In the genomic region with DNA sequence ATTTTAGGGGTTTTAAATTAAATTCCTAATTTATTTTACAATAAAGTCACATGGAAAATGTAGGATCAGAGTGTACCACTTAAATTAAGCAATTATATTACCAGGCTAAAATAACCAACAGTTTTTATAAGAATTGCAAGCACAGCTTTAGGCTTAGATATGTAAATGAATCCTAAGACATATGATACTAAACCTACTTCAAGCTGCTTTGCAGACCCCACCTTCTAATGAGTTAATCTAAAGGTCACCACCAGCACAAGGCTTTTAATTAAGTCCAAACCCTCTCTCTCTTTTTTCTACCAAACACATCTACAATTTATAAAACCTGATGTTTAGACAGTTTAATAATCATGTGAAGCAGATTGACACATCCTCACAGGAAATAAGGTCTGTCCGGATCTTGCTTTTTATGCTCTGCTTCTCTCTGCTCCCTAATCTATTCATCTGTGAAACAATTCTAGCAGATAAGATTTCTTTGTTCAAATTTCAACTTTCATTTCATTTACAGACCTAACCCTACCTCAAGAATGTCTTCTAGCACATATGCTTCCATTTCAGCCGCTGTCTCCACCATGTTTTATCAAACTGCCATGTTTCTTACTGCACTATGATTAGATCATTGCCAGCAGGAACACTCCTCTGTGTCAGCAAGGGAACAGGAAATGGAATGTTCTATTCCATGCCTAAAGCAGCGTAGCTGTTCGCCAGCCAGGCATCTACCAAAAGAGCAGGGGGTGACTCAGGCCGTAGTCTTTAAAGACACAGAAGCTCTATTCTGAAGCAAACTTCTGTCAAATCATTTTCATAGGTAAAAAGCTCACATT, we compare ENCODE assay signal across 8 mouse cellular contexts. TPM values are rescaled to one million over a fixed set of nuclear protein-coding genes. Genes with fewer than 3 reads are reported as not detected.
A peak's percentile ranks its signal among the peaks of the same experiment; 100 is the strongest.
DNase-seq lines count a peak whose midpoint lies in the region; ATAC-seq and TF ChIP-seq lines count a peak whose summit lies in the region.

No protein-coding gene starts in this region.

- peak overlapping the region; percentile 57 for H3K4me2 ChIP-seq in forebrain, embryonic 16.5 days (ENCODE audit: low read length)
- peak overlapping the region; percentile 45 for H3K4me2 ChIP-seq in liver, embryonic 12.5 days
- peak overlapping the region; percentile 31 for H3K4me2 ChIP-seq in myocyte (ENCODE audit: low read depth)

- no peaks in the 10 kb centered on the region for H3K9me3 ChIP-seq in forebrain, embryonic 16.5 days (ENCODE audit: control insufficient read depth, low read length)
- no peaks in the 10 kb centered on the region for H3K9me3 ChIP-seq in liver, embryonic 12.5 days (replicated peaks)

- peak overlapping the region; percentile 44 for H3K4me3 ChIP-seq in forebrain, embryonic 16.5 days (replicated peaks; ENCODE audit: low read length)
- peak overlapping the region; percentile 20 for H3K4me3 ChIP-seq in liver, embryonic 12.5 days
- no peak overlapping the region for H3K4me3 ChIP-seq in myocyte

- H3K79me2 ChIP-seq in myocyte (ENCODE audit: control insufficient read depth, insufficient read depth): peaks cover 99% of the 10 kb centered on the region

- H3K27ac ChIP-seq in forebrain, embryonic 16.5 days (ENCODE audit: low read length): peak overlapping the region; percentile 77
- 0 out of 2 replicates have a peak overlapping the region, but pooled peaks have one; percentile 48 for H3K27ac ChIP-seq in liver, embryonic 12.5 days

- peak; percentile 92 for DNase-seq in MN1 (ENCODE audit: low spot score)
- peak; percentile 29 for DNase-seq in cerebellum, adult 11 months
- peak; percentile 47 for DNase-seq in heart, postnatal 25 days (ENCODE audit: low spot score)
- DNase-seq in kidney, postnatal 36 days: peak; percentile 69 to 74
- DNase-seq in thymus, postnatal 25 days: peak; percentile 21

- peak overlapping the region; percentile 48 for H3K9ac ChIP-seq in forebrain, embryonic 16.5 days (replicated peaks; ENCODE audit: low read depth, low read length)
- H3K9ac ChIP-seq in liver, embryonic 12.5 days: peak overlapping the region; percentile 27; the same call in 1 of the 2 replicates

- intact Hi-C loops in heart, postnatal 25 days (cut with DNase I): no loop called here

- no peaks in the 10 kb centered on the region for H3K27me3 ChIP-seq in forebrain, embryonic 16.5 days (replicated peaks; ENCODE audit: control insufficient read depth, insufficient read depth, low read length)
- no peaks in the 10 kb centered on the region for H3K27me3 ChIP-seq in liver, embryonic 12.5 days (replicated peaks)
- H3K27me3 ChIP-seq in myocyte (ENCODE audit: control insufficient read depth, insufficient read depth, insufficient read length): no peaks in the 10 kb centered on the region

- peaks cover 6% of the 10 kb centered on the region for H3K4me1 ChIP-seq in forebrain, embryonic 16.5 days (replicated peaks; ENCODE audit: control insufficient read depth, insufficient read depth, low read length)
- peaks cover 31% of the 10 kb centered on the region for H3K4me1 ChIP-seq in liver, embryonic 12.5 days

- 5% methylated on average over 5 of the region's 5 CpGs for WGBS in forebrain, embryonic 16.5 days
- 20% methylated on average over 5 of the region's 5 CpGs for WGBS in liver, embryonic 12.5 days (ENCODE audit: insufficient replicate concordance)

- no peak for TF ChIP-seq POLR2A in myocyte (IDR thresholded peaks at IDR 0.05; ENCODE audit: insufficient read length, low read depth)

- ATAC-seq in forebrain, embryonic 16.5 days: peak; percentile 98
- peak; percentile 70 for ATAC-seq in liver, embryonic 12.5 days

- H3ac ChIP-seq in myocyte (ENCODE audit: control insufficient read depth, insufficient read length): no peak overlapping the region

- no peaks in the 10 kb centered on the region for H3K36me3 ChIP-seq in forebrain, embryonic 16.5 days (ENCODE audit: control insufficient read depth, insufficient read depth)
- no peaks in the 10 kb centered on the region for H3K36me3 ChIP-seq in liver, embryonic 12.5 days
- no peaks in the 10 kb centered on the region for H3K36me3 ChIP-seq in myocyte (ENCODE audit: control insufficient read depth, insufficient read depth)

TF ChIP-seq in myocyte, 11 proteins besides CTCF, POLR2A, EP300 and RAD21:
- no peak for TF ChIP-seq USF1 (IDR thresholded peaks at IDR 0.05; ENCODE audit: low read depth)
- TF ChIP-seq MYOG (IDR thresholded peaks at IDR 0.05; ENCODE audit: control insufficient read depth in 1 of 3, insufficient read depth in 1 of 3, insufficient read length in 2 of 3, low read depth in 2 of 3): no peak
- no peak for TF ChIP-seq REST (IDR thresholded peaks at IDR 0.05; ENCODE audit: insufficient read depth, insufficient read length)
- no peak for TF ChIP-seq TCF12 (IDR thresholded peaks at IDR 0.05; ENCODE audit: insufficient read depth, poor library complexity, severe bottlenecking)
- no peak for TF ChIP-seq E2F4 (IDR thresholded peaks at IDR 0.05; ENCODE audit: insufficient read depth)
- TF ChIP-seq SRF (IDR thresholded peaks at IDR 0.05; ENCODE audit: control insufficient read depth, insufficient read length, low read depth): no peak
- TF ChIP-seq MYOD1 (IDR thresholded peaks at IDR 0.05; ENCODE audit: control insufficient read depth in 1 of 3, insufficient read length in 2 of 3, low read depth in 2 of 3): no peak
- no peak for TF ChIP-seq CEBPB (IDR thresholded peaks at IDR 0.05; ENCODE audit: insufficient read depth, poor library complexity, severe bottlenecking)

RNA-seq across cellular contexts. Expression of a gene that starts 27.0 kb away (rescaled TPM):
- 30.4 and 32.5 TPM in 2 replicates for polyA plus RNA-seq in forebrain, embryonic 16.5 days (2015; fragmentation: Nextera tagmentation; extraction: Ambion mirVana)
- 10 to 100 TPM; 60.5 to 65.7 TPM for total RNA-seq in heart, postnatal 25 days (2021)
- 16.3 and 17.4 TPM in 2 replicates for polyA plus RNA-seq in liver, embryonic 12.5 days (2016; fragmentation: Nextera tagmentation; extraction: Ambion mirVana)
- polyA plus RNA-seq in myocyte (2012; fragmentation: generic; extraction: Trizol): 14.7 TPM

RNA-seq across cellular contexts. Expression of a gene that starts 27.7 kb away (rescaled TPM):
- polyA plus RNA-seq in forebrain, embryonic 16.5 days (2015; fragmentation: Nextera tagmentation; extraction: Ambion mirVana): 6.0 and 8.2 TPM in 2 replicates
- total RNA-seq in heart, postnatal 25 days (2021): 1 to 10 TPM in 1 of 2 experiments, under 1 TPM in 1; 0.57 to 1.1 TPM
- polyA plus RNA-seq in liver, embryonic 12.5 days (2016; fragmentation: Nextera tagmentation; extraction: Ambion mirVana): 3.2 and 3.5 TPM in 2 replicates
- 0.64 TPM for polyA plus RNA-seq in myocyte (2012; fragmentation: generic; extraction: Trizol)

Comparison
In these comparisons a context has a peak if more than half of its experiments do, and no peak if none do; other contexts are left out.
1. DNase-seq: peak in every context shown above with its lines; median percentile 92 in MN1; 72 in kidney, postnatal 36 days; 47 in heart, postnatal 25 days; 29 in cerebellum, adult 11 months; 21 in thymus, postnatal 25 days.